Mouse (Mus musculus) small intestine, adult 2 months (tissue): ENCODE results near the gene Gm5475.

Experiments used
- CTCF ChIP-seq: fragments of 200-500 bp; IDR thresholded peaks from 2 replicates; pipeline ENCODE4 v1.5.1; 2012; ENCODE audit warnings: low read depth, mild to moderate bottlenecking, control low read depth, inconsistent platforms, low read length, moderate library complexity, mixed read lengths; ENCODE audit not compliant: insufficient replicate concordance, insufficient read length; ENCODE audit errors: extremely low read depth
- POLR2A ChIP-seq: fragments of 200-500 bp; IDR thresholded peaks from 2 replicates; pipeline ENCODE4 v1.6.1; 2012; ENCODE audit warnings: low read depth, mild to moderate bottlenecking, control low read depth, inconsistent platforms, low read length, moderate library complexity

- no peak for TF ChIP-seq POLR2A
- TF ChIP-seq CTCF: no peak
Measured at GRCm38 (mm10) chr15:100401811-100402210, 20.1 kb upstream of the Gm5475 start.
